ENCODE assay signal across 8 mouse cellular contexts in the genomic region with DNA sequence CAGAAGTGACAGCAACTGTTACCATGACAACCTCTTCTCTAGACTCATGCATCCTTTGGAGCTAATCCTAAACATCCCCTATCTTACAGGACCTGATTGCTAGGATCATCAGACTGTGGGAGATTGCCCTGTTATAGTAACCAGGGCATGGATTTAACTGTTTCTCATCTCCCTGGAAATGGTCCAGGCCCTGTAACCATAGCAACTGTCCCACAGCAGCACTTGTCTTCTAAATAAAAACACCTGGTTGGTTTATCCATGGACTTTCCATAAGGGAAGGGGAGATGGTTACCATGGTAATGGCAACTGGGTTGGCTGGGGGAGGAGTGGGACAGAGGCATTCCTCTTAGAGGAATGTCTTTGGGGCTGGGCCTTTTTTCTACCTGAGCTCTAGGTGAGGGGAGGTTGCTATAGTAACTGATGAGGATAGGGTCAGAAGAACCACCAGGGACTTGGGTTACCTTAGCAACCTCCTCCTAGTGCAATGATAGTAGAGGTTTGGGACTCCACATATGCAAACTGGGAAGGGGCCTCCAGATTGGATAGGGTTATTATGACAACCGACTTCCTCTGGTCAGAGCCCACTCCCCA. TPM values are rescaled to one million over a fixed set of nuclear protein-coding genes. Genes with fewer than 3 reads are reported as not detected.
DNase-seq lines count a peak whose midpoint lies in the region; ATAC-seq lines count a peak whose summit lies in the region.

Gene Strn4 (plus strand): TSS at position 539 of the 591 bp plus-strand sequence.

- H3K4me2 ChIP-seq in liver, embryonic 16.5 days (ENCODE audit: low read depth, low read length), result peak within 1 kb of the TSS; percentile 99

- no peak for ATAC-seq in liver, embryonic 16.5 days (ENCODE audit: low read depth)

- peak; percentile 60 for DNase-seq in 3T3-L1 (ENCODE audit: low read depth, low spot score)
- peak; percentile 29 for DNase-seq in CD4-positive helper T cell, adult 2 months (ENCODE audit: low read depth, low spot score)
- peak; percentile 73 for DNase-seq in cerebellum, adult 9-10 months
- DNase-seq in gastrocnemius, adult 8-10 months (ENCODE audit: low spot score in 2 of 2), result no peak
- peak; percentile 52 for DNase-seq in induced T-regulatory cell, adult 2 months (ENCODE audit: low read depth)
- DNase-seq in right cerebral cortex, postnatal 4 days, result peak; percentile 65
- DNase-seq in ovary, postnatal 36 days (ENCODE audit: low spot score), result no peak

- peaks cover 46% of the 10 kb centered on the region for H3K4me1 ChIP-seq in liver, embryonic 16.5 days (ENCODE audit: control insufficient read depth, low read depth, low read length)

- WGBS in liver, embryonic 16.5 days (ENCODE audit: insufficient replicate concordance), result 22% methylated on average over 1 of the region's 1 CpGs

- peak within 1 kb of the TSS; percentile 90 for H3K4me3 ChIP-seq in liver, embryonic 16.5 days (ENCODE audit: low read depth, low read length)

- no peaks in the 10 kb centered on the region for H3K9me3 ChIP-seq in liver, embryonic 16.5 days (replicated peaks; ENCODE audit: control insufficient read depth, low read length)

- H3K9ac ChIP-seq in liver, embryonic 16.5 days (ENCODE audit: low read depth, low read length), result peak within 1 kb of the TSS; percentile 97

- peaks cover 20% of the 10 kb centered on the region for H3K27me3 ChIP-seq in liver, embryonic 16.5 days (ENCODE audit: control insufficient read depth, insufficient read depth, low read depth, low read length)

- no peaks in the 10 kb centered on the region for H3K36me3 ChIP-seq in liver, embryonic 16.5 days (ENCODE audit: control insufficient read depth, insufficient read depth)

- peak within 1 kb of the TSS; percentile 91 for H3K27ac ChIP-seq in liver, embryonic 16.5 days (ENCODE audit: low read length)

RNA-seq across cellular contexts. Expression of gene Strn4, which starts in this region (rescaled TPM):
- 10 to 100 TPM; 11.0 to 15.6 (median 14.0) TPM for total RNA-seq in gastrocnemius, adult 8-10 months (2022)
- 27.4 and 29.8 TPM in 2 replicates for polyA plus RNA-seq in liver, embryonic 16.5 days (2015; fragmentation: Nextera tagmentation; extraction: Ambion mirVana)

Comparison
In these comparisons a context has a peak if more than half of its experiments do, and no peak if none do; other contexts are left out.
1. DNase-seq: peak in 3T3-L1 (single experiment), CD4-positive helper T cell, adult 2 months (single experiment), cerebellum, adult 9-10 months (single experiment), induced T-regulatory cell, adult 2 months (single experiment) and right cerebral cortex, postnatal 4 days (single experiment); none in gastrocnemius, adult 8-10 months (0 of 2) and ovary, postnatal 36 days (single experiment).